Mouse (Mus musculus) ES-Bruce4 (cell line): ENCODE data around the gene D430019H16Rik.

Source experiments
- CTCF ChIP-seq: IDR thresholded peaks from one replicate; pipeline ENCODE4 v1.8.1; 2011; ENCODE audit warnings: low read depth, low read length
- EP300 ChIP-seq: IDR thresholded peaks from 2 replicates; pipeline ENCODE4 v1.6.1; 2011; ENCODE audit warnings: low read depth, low read length; ENCODE audit not compliant: insufficient read depth
- POLR2A ChIP-seq: IDR thresholded peaks from one replicate; pipeline ENCODE4 v1.8.1; 2011; ENCODE audit warnings: low read length; ENCODE audit not compliant: insufficient read depth

- TF ChIP-seq EP300 (no peak), CTCF (no peak), POLR2A (no peak)
These were observed 5.1 kb downstream of the D430019H16Rik start for GRCm38 (mm10) chr12:105458791-105459190.
